11 mouse cellular contexts compared by ENCODE assay signal in the genomic region with DNA sequence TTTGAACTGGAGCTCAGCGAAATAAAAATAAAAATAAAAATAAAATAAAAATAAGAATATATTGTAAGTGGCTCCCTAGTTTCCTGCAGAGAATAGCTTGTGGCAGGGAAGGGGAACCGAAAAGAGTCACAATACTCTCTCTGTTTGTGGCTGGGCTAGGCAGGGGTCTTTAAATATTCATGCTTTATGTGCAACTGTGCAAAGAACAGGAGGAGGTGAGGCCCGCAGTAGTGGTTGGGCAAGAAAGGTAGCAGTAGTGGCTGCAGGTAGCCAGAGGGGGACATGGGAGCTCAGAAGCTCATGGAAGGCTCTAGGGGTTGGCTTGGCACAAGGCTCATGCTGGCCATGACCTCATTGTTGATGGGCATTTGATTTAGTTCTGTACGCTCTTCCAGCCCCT.
DNase-seq lines count a peak whose midpoint lies in the region; ATAC-seq and TF ChIP-seq lines count a peak whose summit lies in the region.
"Had no signal": no experiment of that assay in that cellular context is flagged by ENCODE, and none has a peak within 500 bp of the region (broad histone marks: within the 10 kb centered on the region; RNA-seq: fewer than 3 reads in every experiment).

No protein-coding gene starts in this region.

- 47% methylated on average over 4 of the region's 4 CpGs for WGBS in embryonic facial prominence, embryonic 13.5 days
- WGBS in forebrain, embryonic 10.5 days = 78% methylated on average over 4 of the region's 4 CpGs
- WGBS in hindbrain, embryonic 14.5 days = 44% methylated on average over 4 of the region's 4 CpGs
- WGBS in midbrain, embryonic 15.5 days = 31% methylated on average over 4 of the region's 4 CpGs
- 74% methylated on average over 4 of the region's 4 CpGs for WGBS in lung, adult 2 months

- no peaks in the 10 kb centered on the region for H3K27me3 ChIP-seq in embryonic facial prominence, embryonic 13.5 days
- no peaks in the 10 kb centered on the region for H3K27me3 ChIP-seq in forebrain, embryonic 10.5 days (ENCODE audit: poor library complexity, severe bottlenecking)
- no peaks in the 10 kb centered on the region for H3K27me3 ChIP-seq in hindbrain, embryonic 14.5 days (ENCODE audit: control insufficient read depth, insufficient read depth, low read length)
- H3K27me3 ChIP-seq in midbrain, embryonic 15.5 days (replicated peaks) = no peaks in the 10 kb centered on the region
- H3K27me3 ChIP-seq: liver, embryonic 13.5 days; stomach, embryonic 15.5 days had no signal

- H3K9ac ChIP-seq in embryonic facial prominence, embryonic 13.5 days = no peak overlapping the region
- no peak overlapping the region for H3K9ac ChIP-seq in hindbrain, embryonic 14.5 days
- H3K9ac ChIP-seq in midbrain, embryonic 15.5 days = no peak overlapping the region
- H3K9ac ChIP-seq: liver, embryonic 13.5 days; stomach, embryonic 15.5 days had no signal

- H3K4me1 ChIP-seq in embryonic facial prominence, embryonic 13.5 days = peaks cover 17% of the 10 kb centered on the region
- H3K4me1 ChIP-seq in forebrain, embryonic 10.5 days = peaks cover 23% of the 10 kb centered on the region
- peaks cover 8% of the 10 kb centered on the region for H3K4me1 ChIP-seq in hindbrain, embryonic 14.5 days (replicated peaks; ENCODE audit: control insufficient read depth, insufficient read depth, low read length)
- H3K4me1 ChIP-seq in midbrain, embryonic 15.5 days = peaks cover 18% of the 10 kb centered on the region
- H3K4me1 ChIP-seq in lung, adult 2 months (ENCODE audit: control insufficient read depth, insufficient read depth, low read length) = no peaks in the 10 kb centered on the region
- H3K4me1 ChIP-seq: liver, embryonic 13.5 days had no signal

- H3K9me3 ChIP-seq in embryonic facial prominence, embryonic 13.5 days = no peaks in the 10 kb centered on the region
- no peaks in the 10 kb centered on the region for H3K9me3 ChIP-seq in forebrain, embryonic 10.5 days
- H3K9me3 ChIP-seq in hindbrain, embryonic 14.5 days (ENCODE audit: control insufficient read depth, low read length) = no peaks in the 10 kb centered on the region
- no peaks in the 10 kb centered on the region for H3K9me3 ChIP-seq in midbrain, embryonic 15.5 days
- H3K9me3 ChIP-seq: liver, embryonic 13.5 days; stomach, embryonic 15.5 days had no signal

- no peaks in the 10 kb centered on the region for H3K36me3 ChIP-seq in embryonic facial prominence, embryonic 13.5 days
- no peaks in the 10 kb centered on the region for H3K36me3 ChIP-seq in forebrain, embryonic 10.5 days (replicated peaks)
- H3K36me3 ChIP-seq in hindbrain, embryonic 14.5 days (replicated peaks; ENCODE audit: control insufficient read depth, insufficient read depth) = no peaks in the 10 kb centered on the region
- no peaks in the 10 kb centered on the region for H3K36me3 ChIP-seq in midbrain, embryonic 15.5 days (replicated peaks)
- H3K36me3 ChIP-seq: liver, embryonic 13.5 days; stomach, embryonic 15.5 days had no signal

- no peak for TF ChIP-seq POLR2A in lung, adult 2 months (IDR thresholded peaks at IDR 0.05; ENCODE audit: borderline replicate concordance, extremely low read depth, low read depth, low read length)

- no peak for ATAC-seq in embryonic facial prominence, embryonic 13.5 days (ENCODE audit: insufficient number of reproducible peaks, insufficient read depth, low FRiP score, low TSS enrichment, low read depth)
- ATAC-seq in hindbrain, embryonic 14.5 days (ENCODE audit: low FRiP score) = peak; percentile 51; the same call in 1 of the 2 replicates
- ATAC-seq in midbrain, embryonic 15.5 days (replicated peaks) = peak; percentile 55

- no peak overlapping the region for H3K4me3 ChIP-seq in embryonic facial prominence, embryonic 13.5 days
- H3K4me3 ChIP-seq in forebrain, embryonic 10.5 days = no peak overlapping the region
- H3K4me3 ChIP-seq in hindbrain, embryonic 14.5 days (replicated peaks; ENCODE audit: low read length) = no peak overlapping the region
- H3K4me3 ChIP-seq in midbrain, embryonic 15.5 days = no peak overlapping the region
- no peak overlapping the region for H3K4me3 ChIP-seq in lung, adult 2 months (replicated peaks; ENCODE audit: extremely low read depth, low read depth, low read length)
- H3K4me3 ChIP-seq: liver, embryonic 13.5 days; stomach, embryonic 15.5 days had no signal

- TF ChIP-seq CTCF in lung, adult 2 months (IDR thresholded peaks at IDR 0.05; ENCODE audit: insufficient read depth, low read length) = no peak

- no peak for DNase-seq in forebrain, embryonic 10.5 days (ENCODE audit: extremely low spot score, low spot score)
- DNase-seq in hindbrain, embryonic 14.5 days (ENCODE audit: low spot score) = no peak
- no peak for DNase-seq in left cerebral cortex, adult 8-10 months (ENCODE audit: low spot score in 2 of 2)
- DNase-seq in lung, adult 2 months = no peak
- DNase-seq in thymus, postnatal 36 days = no peak
- DNase-seq: adrenal gland, adult 8-10 months; liver, embryonic 13.5 days had no signal

- H3K27ac ChIP-seq in embryonic facial prominence, embryonic 13.5 days = peak overlapping the region; percentile 80
- peak overlapping the region; percentile 74 for H3K27ac ChIP-seq in forebrain, embryonic 10.5 days
- H3K27ac ChIP-seq in hindbrain, embryonic 14.5 days = peak overlapping the region; percentile 10
- peak overlapping the region; percentile 68 for H3K27ac ChIP-seq in midbrain, embryonic 15.5 days
- H3K27ac ChIP-seq: liver, embryonic 13.5 days; macrophage; stomach, embryonic 15.5 days had no signal

- no peak overlapping the region for H3K4me2 ChIP-seq in embryonic facial prominence, embryonic 13.5 days
- H3K4me2 ChIP-seq in hindbrain, embryonic 14.5 days (replicated peaks) = no peak overlapping the region
- H3K4me2 ChIP-seq in midbrain, embryonic 15.5 days = no peak overlapping the region
- H3K4me2 ChIP-seq: liver, embryonic 13.5 days; stomach, embryonic 15.5 days had no signal

Comparison
In these comparisons a context has a peak if more than half of its experiments do, and no peak if none do; other contexts are left out.
1. H3K27ac ChIP-seq: peak in every context shown above with its lines; median percentile 80 in embryonic facial prominence, embryonic 13.5 days; 74 in forebrain, embryonic 10.5 days; 68 in midbrain, embryonic 15.5 days; 10 in hindbrain, embryonic 14.5 days.